Mouse (Mus musculus) forebrain, embryonic 14.5 days (tissue): ENCODE measurements at regions not wholly inside any gene's neighbourhood (a gene's known extent, or its start where the extent isn't known, plus 50 kb on each side); places are given as distances from the start of the nearest gene placed in this dataset.

Source experiments
- ATAC-seq: fragments of 200-750 bp; cut with Nextera tagmentation; 2 replicates; pipeline ENCODE4 v1.8.0; 2017; ENCODE audit warnings: mild to moderate bottlenecking, moderate library complexity
- DNase-seq: peaks from one replicate; pipeline ENCODE4 v3.0.0-alpha.2; 2015; ENCODE audit warnings: low spot score
- H3K27ac ChIP-seq: fragments of 300-500 bp; sonication (generic); 2 replicates; pipeline ENCODE4 v1.5.1; 2014; ENCODE audit warnings: low read depth, mild to moderate bottlenecking, control low read depth, low read length, moderate library complexity
- H3K27me3 ChIP-seq: fragments of 300-500 bp; sonication (generic); replicated peaks from 2 replicates; pipeline ENCODE4 v1.6.1; 2014; ENCODE audit warnings: low read length, control low read depth, mixed read lengths; ENCODE audit not compliant: control insufficient read depth, insufficient read depth
- H3K36me3 ChIP-seq: fragments of 300-500 bp; sonication (generic); 2 replicates; pipeline ENCODE4 v1.6.1; 2014; ENCODE audit warnings: low read length, control low read depth; ENCODE audit not compliant: control insufficient read depth, insufficient read depth
- H3K4me1 ChIP-seq: fragments of 300-500 bp; sonication (generic); 2 replicates; pipeline ENCODE4 v1.6.1; 2014; ENCODE audit warnings: antibody characterized with exemption, low read length, control low read depth; ENCODE audit not compliant: control insufficient read depth, insufficient read depth
- H3K4me2 ChIP-seq: fragments of 300-500 bp; sonication (generic); 2 replicates; pipeline ENCODE4 v1.6.1; 2014; ENCODE audit warnings: mild to moderate bottlenecking, control low read depth, low read length
- H3K4me3 ChIP-seq: fragments of 300-500 bp; sonication (generic); 2 replicates; pipeline ENCODE4 v1.5.1; 2014; ENCODE audit warnings: low read depth, low read length, control low read depth
- H3K9ac ChIP-seq: fragments of 300-500 bp; sonication (generic); 2 replicates; pipeline ENCODE4 v1.6.1; 2014; ENCODE audit warnings: mild to moderate bottlenecking, low read length, control low read depth, moderate library complexity
- H3K9me3 ChIP-seq: fragments of 300-500 bp; sonication (generic); replicated peaks from 2 replicates; pipeline ENCODE4 v1.6.1; 2016; ENCODE audit warnings: low read length, control low read depth, mixed read lengths; ENCODE audit not compliant: control insufficient read depth
- WGBS: fragments of 180-500 bp; shearing (Covaris S2); extraction: QIAGEN DNeasy Blood & Tissue Kit; methylation state at CpG from one replicate; pipeline ENCODE4 v1.1.7; 2014; 5-methylcytosine and 5-hydroxymethylcytosine counted together

- DNase-seq = no peak
- ATAC-seq = no peak
- H3K4me1 ChIP-seq = peaks cover 35% of the 10 kb centered on the region
Measured at GRCm38 (mm10) chr12:79967491-79968255, 145.1 kb downstream of the Zfp36l1 start.

GRCm38 (mm10) chr12:79966621-79967490 lies 146.0 kb downstream of the Zfp36l1 start:
- 78% methylated on average over 12 of the region's 12 CpGs for WGBS
- H3K36me3 ChIP-seq = no peaks in the 10 kb centered on the region
- no peaks in the 10 kb centered on the region for H3K9me3 ChIP-seq
- H3K4me3 ChIP-seq = no peak overlapping the region
- DNase-seq (no peak), ATAC-seq (no peak)
- no peaks in the 10 kb centered on the region for H3K27me3 ChIP-seq
- no peak overlapping the region for H3K27ac ChIP-seq
- H3K4me2 ChIP-seq = no peak overlapping the region
- peaks cover 34% of the 10 kb centered on the region for H3K4me1 ChIP-seq
- no peak overlapping the region for H3K9ac ChIP-seq

More at GRCm38 (mm10) chr12:79967491-79968255, 145.1 kb downstream of the Zfp36l1 start:
- Histone ChIP-seq H3K27ac (no peak overlapping the region), H3K4me3 (no peak overlapping the region), H3K27me3 (no peaks in the 10 kb centered on the region), H3K9me3 (no peaks in the 10 kb centered on the region), H3K36me3 (no peaks in the 10 kb centered on the region), H3K4me2 (no peak overlapping the region), H3K9ac (no peak overlapping the region)
- WGBS = 89% methylated on average over 11 of the region's 11 CpGs

GRCm38 (mm10) chr12:79966289-79966615 lies 146.6 kb downstream of the Zfp36l1 start:
- H3K4me2 ChIP-seq = peak overlapping the region; percentile 61
- 67% methylated on average over 6 of the region's 6 CpGs for WGBS
- no peaks in the 10 kb centered on the region for H3K27me3 ChIP-seq
- DNase-seq (no peak), ATAC-seq (no peak)
- peaks cover 29% of the 10 kb centered on the region for H3K4me1 ChIP-seq
- H3K9ac ChIP-seq = peak overlapping the region; percentile 68
- no peaks in the 10 kb centered on the region for H3K9me3 ChIP-seq
- H3K4me3 ChIP-seq = peak overlapping the region; percentile 38
- H3K27ac ChIP-seq = peak overlapping the region; percentile 67; the same call in 1 of the 2 replicates
- no peaks in the 10 kb centered on the region for H3K36me3 ChIP-seq

- H3K4me2 ChIP-seq = peak overlapping the region; percentile 61
- H3K4me1 ChIP-seq = peaks cover 23% of the 10 kb centered on the region
- H3K27me3 ChIP-seq = no peaks in the 10 kb centered on the region
- 3% methylated on average over 45 of the region's 46 CpGs for WGBS
- peak overlapping the region; percentile 38 for H3K4me3 ChIP-seq
- peak overlapping the region; percentile 67 for H3K27ac ChIP-seq
- DNase-seq (peak; percentile 85), ATAC-seq (peak; percentile 88)
- H3K9ac ChIP-seq = peak overlapping the region; percentile 68
- H3K9me3 ChIP-seq = no peaks in the 10 kb centered on the region
- no peaks in the 10 kb centered on the region for H3K36me3 ChIP-seq
Measured at GRCm38 (mm10) chr12:79965471-79966288, 147.1 kb downstream of the Zfp36l1 start.

- ATAC-seq (no peak), DNase-seq (no peak)
- Histone ChIP-seq H3K9ac (no peak overlapping the region), H3K36me3 (no peaks in the 10 kb centered on the region), H3K4me3 (no peak overlapping the region), H3K4me1 (peaks cover 10% of the 10 kb centered on the region), H3K27me3 (no peaks in the 10 kb centered on the region), H3K9me3 (no peaks in the 10 kb centered on the region), H3K4me2 (no peak overlapping the region), H3K27ac (no peak overlapping the region)
- WGBS = 88% methylated on average over 9 of the region's 9 CpGs
Measured at GRCm38 (mm10) chr12:79963443-79964025, 149.3 kb downstream of the Zfp36l1 start.

- no peak overlapping the region for H3K4me2 ChIP-seq
- 97% methylated on average over 11 of the region's 11 CpGs for WGBS
- DNase-seq (no peak), ATAC-seq (no peak)
- no peaks in the 10 kb centered on the region for H3K27me3 ChIP-seq
- peaks cover 10% of the 10 kb centered on the region for H3K4me1 ChIP-seq
- H3K4me3 ChIP-seq = no peak overlapping the region
- no peaks in the 10 kb centered on the region for H3K9me3 ChIP-seq
- H3K36me3 ChIP-seq = no peaks in the 10 kb centered on the region
- H3K27ac ChIP-seq = no peak overlapping the region
- H3K9ac ChIP-seq = no peak overlapping the region
Measured at GRCm38 (mm10) chr12:79962649-79963236, 150.1 kb downstream of the Zfp36l1 start.

GRCm38 (mm10) chr12:79961881-79962280 lies 150.9 kb downstream of the Zfp36l1 start:
- DNase-seq (no peak), ATAC-seq (no peak)
- no peaks in the 10 kb centered on the region for H3K9me3 ChIP-seq
- no peaks in the 10 kb centered on the region for H3K27me3 ChIP-seq
- no peak overlapping the region for H3K4me3 ChIP-seq
- H3K4me1 ChIP-seq = peaks cover 10% of the 10 kb centered on the region
- H3K27ac ChIP-seq = no peak overlapping the region
- H3K4me2 ChIP-seq = no peak overlapping the region
- no peaks in the 10 kb centered on the region for H3K36me3 ChIP-seq
- 90% methylated on average over 4 of the region's 4 CpGs for WGBS
- no peak overlapping the region for H3K9ac ChIP-seq

- WGBS = 92% methylated on average over 6 of the region's 6 CpGs
Measured at GRCm38 (mm10) chr12:79961076-79961475, 151.7 kb downstream of the Zfp36l1 start.

More at GRCm38 (mm10) chr12:79961076-79961475, 151.7 kb downstream of the Zfp36l1 start:
- Histone ChIP-seq H3K4me3 (no peak overlapping the region), H3K4me1 (peaks cover 8% of the 10 kb centered on the region), H3K4me2 (no peak overlapping the region), H3K9ac (no peak overlapping the region), H3K36me3 (no peaks in the 10 kb centered on the region), H3K27me3 (no peaks in the 10 kb centered on the region), H3K9me3 (no peaks in the 10 kb centered on the region), H3K27ac (no peak overlapping the region)
- DNase-seq (no peak), ATAC-seq (no peak)
